Mouse (Mus musculus) E14TG2a.4 (cell line): ENCODE data around the gene Hint1.

Experiments used
- CTCF ChIP-seq: conservative IDR thresholded peaks from 2 replicates; pipeline ENCODE4 v1.5.1; 2014; ENCODE audit warnings: low read length
- NANOG ChIP-seq: IDR thresholded peaks from 2 replicates; pipeline ENCODE4 v1.6.1; 2014; ENCODE audit warnings: borderline replicate concordance, low read length, mixed read lengths
- POU5F1 ChIP-seq: IDR thresholded peaks from 2 replicates; pipeline ENCODE4 v1.6.1; 2014; ENCODE audit warnings: low read length, borderline replicate concordance

DNA sequence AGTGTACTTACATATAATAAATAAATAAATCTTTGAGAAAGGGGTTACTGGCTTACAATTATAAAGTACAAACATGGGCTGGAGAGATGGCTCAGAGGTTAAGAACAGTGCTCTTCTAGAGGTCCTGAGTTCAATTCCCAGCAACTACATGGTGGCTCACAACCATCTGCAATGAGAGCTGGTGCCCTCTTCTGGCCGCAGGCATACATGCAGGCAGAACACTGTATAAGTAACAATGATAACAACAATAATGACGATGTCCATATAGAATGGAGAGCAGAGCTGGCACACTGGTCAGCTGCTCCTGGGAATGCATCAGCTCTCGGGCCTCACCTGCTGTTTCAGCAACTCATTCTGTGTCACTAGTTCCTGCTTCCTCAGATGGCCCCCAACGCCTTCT, 52.1 kb downstream of the Hint1 start:
- TF ChIP-seq CTCF, result peak; percentile 50
- no peak for TF ChIP-seq POU5F1
- TF ChIP-seq NANOG, result no peak
